Mouse (Mus musculus): ENCODE data around the gene Camp. TPM values are rescaled to one million over a fixed set of nuclear protein-coding genes. Genes with fewer than 3 reads are reported as not detected.

Camp gene
- total and polyA plus RNA-seq, 3 experiments: 0.13 TPM; not detected in 2

DNA sequence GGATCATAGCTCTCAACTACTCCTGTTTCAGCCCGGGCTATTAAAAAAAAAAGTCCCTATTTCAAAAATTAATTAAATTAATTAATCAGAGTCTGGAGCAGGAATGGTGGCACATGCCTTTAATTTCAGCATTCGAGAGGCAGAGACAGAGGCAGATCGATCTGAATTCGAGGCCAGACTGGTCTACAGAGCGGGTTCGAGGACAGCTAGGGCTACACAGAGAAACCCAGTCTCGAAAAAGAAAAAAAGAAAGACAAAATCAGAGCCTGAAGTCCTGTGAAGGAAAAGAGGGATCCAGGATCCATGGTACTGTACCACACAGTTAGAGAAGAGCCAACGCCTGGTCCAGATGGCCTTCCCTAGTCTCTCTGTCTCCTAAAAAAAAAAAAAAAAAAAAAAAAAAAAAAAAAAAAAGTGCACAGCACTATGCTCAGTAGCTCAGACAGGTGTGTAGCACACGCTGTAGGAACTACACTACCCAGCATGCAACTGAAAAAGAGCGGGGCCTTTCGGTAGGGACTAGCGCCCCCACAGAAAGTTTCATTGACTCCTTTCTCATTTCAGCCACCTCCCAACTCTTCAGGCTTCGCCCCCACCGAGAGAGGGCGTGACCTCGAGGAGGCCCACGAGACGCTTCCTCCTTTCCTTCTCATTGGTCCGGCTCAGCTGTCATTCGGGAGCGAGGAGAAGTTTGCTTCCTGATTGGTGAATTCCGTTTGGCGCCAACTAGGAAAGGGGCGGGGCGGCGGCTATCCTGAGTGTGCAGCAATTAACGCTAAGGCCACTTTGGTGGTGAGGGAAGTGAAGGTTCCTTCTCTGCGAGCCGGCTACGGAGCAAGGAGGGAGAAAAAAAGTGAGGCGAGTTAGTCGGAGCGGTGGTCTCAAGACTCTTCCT is 25.6 kb upstream of the Camp start, which contains the start of gene Cdc25a (continued):
- TF ChIP-seq MEF2A (IDR thresholded peaks at IDR 0.05; ENCODE audit: extremely low read depth, insufficient replicate concordance, low read depth, low read length, poor library complexity, severe bottlenecking) (no peak), MAZ (IDR thresholded peaks at IDR 0.05; ENCODE audit: low read depth, low read length) (peak; percentile 95; the same call in 1 of the 2 replicates), GATA1 (IDR thresholded peaks at IDR 0.05; ENCODE audit: low read depth, low read length) (no peak), ZKSCAN1 (IDR thresholded peaks at IDR 0.05; ENCODE audit: low read depth, low read length) (no peak)

- Histone ChIP-seq H3K9me3 (replicated peaks; ENCODE audit: insufficient read depth, low read length) (no peaks in the 10 kb centered on the region), H3K36me3 (ENCODE audit: control insufficient read depth in 1 of 2, insufficient read depth in 2 of 2, low read length in 2 of 2) (peaks cover 0 to 22% of the 10 kb centered on the region in 2 experiments; a peak in 2 of 4 replicates), H3K27me3 (ENCODE audit: control insufficient read depth in 1 of 2, insufficient read depth in 2 of 2, low read length in 2 of 2) (no peaks in the 10 kb centered on the region), H3K4me3 (ENCODE audit: control insufficient read depth in 1 of 2, insufficient read depth in 1 of 2, low read depth in 2 of 2, low read length in 2 of 2) (peak overlapping the region; percentile 20 to 21; a peak in 3 of 4 replicates), H3K9ac (ENCODE audit: control insufficient read depth, low read depth, low read length, poor library complexity, severe bottlenecking) (peak overlapping the region; percentile 24; the same call in 1 of the 2 replicates), H3K27ac (ENCODE audit: control insufficient read depth, low read depth, low read length) (peak overlapping the region; percentile 79), H3K4me1 (ENCODE audit: control insufficient read depth in 1 of 2, insufficient read depth in 2 of 2, low read length in 2 of 2) (peaks cover 15 to 27% of the 10 kb centered on the region in 2 experiments), H3K79me2 (ENCODE audit: control insufficient read depth, insufficient read depth, low read length, poor library complexity) (peaks cover 7% of the 10 kb centered on the region)
- no peak for TF ChIP-seq ZKSCAN1 (IDR thresholded peaks at IDR 0.05; ENCODE audit: low read depth, low read length)
- TF ChIP-seq TCF12 (IDR thresholded peaks at IDR 0.05; ENCODE audit: low read depth, low read length): peak; percentile 43; the same call in 1 of the 2 replicates
- TF ChIP-seq RAD21 (IDR thresholded peaks at IDR 0.05; ENCODE audit: low read depth, low read length): no peak
- peak; percentile 14 to 64; a peak in 2 of 4 replicates for TF ChIP-seq EP300 (IDR thresholded peaks at IDR 0.05; ENCODE audit: low read depth in 1 of 2, low read length in 2 of 2)
- peak; percentile 69 for TF ChIP-seq ETS1 (IDR thresholded peaks at IDR 0.05; ENCODE audit: low read depth, low read length)
- TF ChIP-seq TBP (IDR thresholded peaks at IDR 0.05; ENCODE audit: low read depth, low read length): no peak
- peak; percentile 56 for TF ChIP-seq GATA1 (IDR thresholded peaks at IDR 0.05; ENCODE audit: low read depth, low read length)
- DNase-seq (ENCODE audit: low read depth, low spot score): peak; percentile 59
Observed at GRCm38 (mm10) chr9:109870983-109871572, 21.7 kb upstream of the Camp start.

- peak overlapping the region; percentile 26 for H3K27ac ChIP-seq (ENCODE audit: control insufficient read depth, low read depth, low read length)
- no peaks in the 10 kb centered on the region for H3K9me3 ChIP-seq (replicated peaks; ENCODE audit: insufficient read depth, low read length)
- TF ChIP-seq TBP (IDR thresholded peaks at IDR 0.05; ENCODE audit: low read depth, low read length): peak; percentile 69
- TF ChIP-seq MEF2A (IDR thresholded peaks at IDR 0.05; ENCODE audit: extremely low read depth, insufficient replicate concordance, low read depth, low read length, poor library complexity, severe bottlenecking): no peak
- no peak for TF ChIP-seq POLR2A (IDR thresholded peaks at IDR 0.05; ENCODE audit: control insufficient read depth in 1 of 2, insufficient read depth in 1 of 2, low read depth in 1 of 2, low read length in 2 of 2, poor library complexity in 1 of 2)
- no peak for TF ChIP-seq RCOR1 (IDR thresholded peaks at IDR 0.05; ENCODE audit: low read depth, low read length)
- no peak for TF ChIP-seq HCFC1 (IDR thresholded peaks at IDR 0.05; ENCODE audit: low read depth, low read length)
- TF ChIP-seq ETS1 (IDR thresholded peaks at IDR 0.05; ENCODE audit: low read depth, low read length): no peak
- no peak for TF ChIP-seq ZNF384 (IDR thresholded peaks at IDR 0.05; ENCODE audit: low read depth, low read length)
- no peak for TF ChIP-seq POLR2AphosphoS5 (IDR thresholded peaks at IDR 0.05; ENCODE audit: borderline replicate concordance, low read depth, low read length)
- TF ChIP-seq TAL1 (IDR thresholded peaks at IDR 0.05; ENCODE audit: low read length): peak; percentile 44; the same call in 1 of the 2 replicates
- no peak for TF ChIP-seq E2F4 (IDR thresholded peaks at IDR 0.05; ENCODE audit: borderline replicate concordance, low read depth, low read length)
- no peak for TF ChIP-seq SIN3A (IDR thresholded peaks at IDR 0.05; ENCODE audit: low read length)
- no peak for TF ChIP-seq MAFK (IDR thresholded peaks at IDR 0.05; ENCODE audit: borderline replicate concordance, low read depth, low read length)
- no peak for TF ChIP-seq MYB (IDR thresholded peaks at IDR 0.05; ENCODE audit: low read depth, low read length)
- no peak for TF ChIP-seq TCF12 (IDR thresholded peaks at IDR 0.05; ENCODE audit: low read depth, low read length)
- no peak for TF ChIP-seq ZC3H11A (IDR thresholded peaks at IDR 0.05; ENCODE audit: low read depth, low read length)
- no peak for TF ChIP-seq MAX (IDR thresholded peaks at IDR 0.05; ENCODE audit: low read length)
- no peak for TF ChIP-seq UBTF (IDR thresholded peaks at IDR 0.05; ENCODE audit: borderline replicate concordance, insufficient read depth, low read depth, low read length)
- TF ChIP-seq GATA1 (IDR thresholded peaks at IDR 0.05; ENCODE audit: low read depth, low read length): peak; percentile 56
- TF ChIP-seq SMC3 (IDR thresholded peaks at IDR 0.05; ENCODE audit: low read depth, low read length): no peak
- TF ChIP-seq NRF1 (IDR thresholded peaks at IDR 0.05; ENCODE audit: insufficient read depth, low read depth, low read length, poor library complexity, severe bottlenecking): no peak
Observed at GRCm38 (mm10) chr9:109866218-109866617, 16.8 kb upstream of the Camp start.

More at GRCm38 (mm10) chr9:109866218-109866617, 16.8 kb upstream of the Camp start:
- DNase-seq (ENCODE audit: low read depth, low spot score): peak; percentile 68
- no peak overlapping the region for H3K9ac ChIP-seq (ENCODE audit: control insufficient read depth, low read depth, low read length, poor library complexity, severe bottlenecking)
- peaks cover 20 to 38% of the 10 kb centered on the region in 2 experiments for H3K4me1 ChIP-seq (ENCODE audit: control insufficient read depth in 1 of 2, insufficient read depth in 2 of 2, low read length in 2 of 2)
- H3K36me3 ChIP-seq (ENCODE audit: control insufficient read depth in 1 of 2, insufficient read depth in 2 of 2, low read length in 2 of 2): peaks cover 0 to 29% of the 10 kb centered on the region in 2 experiments; a peak in 2 of 4 replicates
- no peak overlapping the region for H3K4me3 ChIP-seq (ENCODE audit: control insufficient read depth in 1 of 2, insufficient read depth in 1 of 2, low read depth in 2 of 2, low read length in 2 of 2)
- H3K79me2 ChIP-seq (ENCODE audit: control insufficient read depth, insufficient read depth, low read length, poor library complexity): no peaks in the 10 kb centered on the region
- H3K27me3 ChIP-seq (ENCODE audit: control insufficient read depth in 1 of 2, insufficient read depth in 2 of 2, low read length in 2 of 2): no peaks in the 10 kb centered on the region

Data from MEL (cell line).